Mouse (Mus musculus) midbrain, embryonic 11.5 days (tissue): ENCODE data around the gene Rag1. TPM values are rescaled to one million over a fixed set of nuclear protein-coding genes. Genes with fewer than 3 reads are reported as not detected.

Experiments used
- ATAC-seq: fragments of 200-750 bp; cut with Nextera tagmentation; 2 replicates; pipeline ENCODE4 v1.8.0; 2017; ENCODE audit warnings: moderate TSS enrichment, moderate library complexity; ENCODE audit not compliant: low FRiP score
- DNase-seq: peaks from one replicate; pipeline ENCODE4 v3.0.0; 2015; ENCODE audit warnings: low spot score; ENCODE audit errors: missing footprints
- H3K27ac ChIP-seq: fragments of 300-500 bp; sonication (generic); 2 replicates; pipeline ENCODE4 v1.5.1; 2014; ENCODE audit warnings: low read depth, low read length
- H3K27me3 ChIP-seq: fragments of 300-500 bp; sonication (generic); 2 replicates; pipeline ENCODE4 v1.6.1; 2014; ENCODE audit warnings: mild to moderate bottlenecking, low read length, moderate library complexity, mixed read lengths; ENCODE audit not compliant: control insufficient read depth, insufficient read depth
- H3K36me3 ChIP-seq: fragments of 300-500 bp; sonication (generic); 2 replicates; pipeline ENCODE4 v1.6.1; 2014; ENCODE audit warnings: mild to moderate bottlenecking, low read length, moderate library complexity, mixed read lengths; ENCODE audit not compliant: control insufficient read depth, insufficient read depth
- H3K4me1 ChIP-seq: fragments of 300-500 bp; sonication (generic); 2 replicates; pipeline ENCODE4 v1.6.1; 2014; ENCODE audit warnings: low read length; ENCODE audit not compliant: control insufficient read depth, insufficient read depth
- H3K4me2 ChIP-seq: fragments of 300-500 bp; sonication (generic); 2 replicates; pipeline ENCODE4 v1.6.1; 2014; ENCODE audit warnings: mild to moderate bottlenecking, moderate library complexity
- H3K4me3 ChIP-seq: fragments of 300-500 bp; sonication (generic); 2 replicates; pipeline ENCODE4 v1.5.1; 2014; ENCODE audit warnings: low read depth, low read length
- H3K9ac ChIP-seq: fragments of 300-500 bp; sonication (generic); 2 replicates; pipeline ENCODE4 v1.6.1; 2014; ENCODE audit warnings: low read length
- H3K9me3 ChIP-seq: fragments of 300-500 bp; sonication (generic); 2 replicates; pipeline ENCODE4 v1.6.1; 2016; ENCODE audit warnings: low read length; ENCODE audit not compliant: control insufficient read depth
- WGBS: fragments of 180-500 bp; shearing (Covaris S2); extraction: QIAGEN DNeasy Blood & Tissue Kit; methylation state at CpG from one replicate; pipeline ENCODE4 v1.1.7; 2014; 5-methylcytosine and 5-hydroxymethylcytosine counted together
- polyA plus RNA-seq: library from polyadenylated mRNA; unstranded; fragments of >200 nt; fragmentation: Nextera tagmentation; extraction: Ambion mirVana; gene quantifications from 2 replicates; pipeline ENCODE4 v1.2.1, GENCODE M21; 2014

Gene Rag1
- polyA plus RNA-seq, 1 experiment from 2014 or later = 0.12 TPM

- H3K36me3 ChIP-seq = no peaks in the 10 kb centered on the region
- ATAC-seq (no peak), DNase-seq (no peak)
- no peaks in the 10 kb centered on the region for H3K4me1 ChIP-seq
- H3K4me3 ChIP-seq = no peak overlapping the region
- WGBS = 57% methylated on average over 1 of the region's 1 CpGs
- H3K9me3 ChIP-seq = no peaks in the 10 kb centered on the region
- no peak overlapping the region for H3K27ac ChIP-seq
- H3K9ac ChIP-seq = no peak overlapping the region
- H3K27me3 ChIP-seq = no peaks in the 10 kb centered on the region
- no peak overlapping the region for H3K4me2 ChIP-seq
These were observed 1.1 kb upstream of the Rag1 start for GRCm38 (mm10) chr2:101650446-101650845.

GRCm38 (mm10) chr2:101648361-101648760 is 940 bp downstream of the Rag1 start:
- Histone ChIP-seq H3K4me3 (no peak overlapping the region), H3K9ac (no peak overlapping the region), H3K36me3 (no peaks in the 10 kb centered on the region), H3K4me1 (no peaks in the 10 kb centered on the region), H3K27ac (no peak overlapping the region), H3K4me2 (no peak overlapping the region), H3K9me3 (no peaks in the 10 kb centered on the region), H3K27me3 (no peaks in the 10 kb centered on the region)
- ATAC-seq = no peak
- peak; percentile 81 for DNase-seq
- 40% methylated on average over 2 of the region's 2 CpGs for WGBS

- Histone ChIP-seq H3K4me3 (no peak overlapping the region), H3K36me3 (no peaks in the 10 kb centered on the region), H3K27ac (no peak overlapping the region), H3K4me2 (no peak overlapping the region), H3K4me1 (no peaks in the 10 kb centered on the region), H3K27me3 (no peaks in the 10 kb centered on the region), H3K9ac (no peak overlapping the region), H3K9me3 (no peaks in the 10 kb centered on the region)
- no peak for DNase-seq
- 92% methylated on average over 1 of the region's 1 CpGs for WGBS
- ATAC-seq = no peak
These were observed 3.5 kb downstream of the Rag1 start for GRCm38 (mm10) chr2:101645841-101646240.

GRCm38 (mm10) chr2:101639840-101640350 is 9.4 kb downstream of the Rag1 start:
- H3K4me3 ChIP-seq = no peak overlapping the region
- ATAC-seq (no peak), DNase-seq (no peak)
- H3K9me3 ChIP-seq = no peaks in the 10 kb centered on the region
- H3K27ac ChIP-seq = no peak overlapping the region
- H3K9ac ChIP-seq = no peak overlapping the region
- no peaks in the 10 kb centered on the region for H3K4me1 ChIP-seq
- H3K36me3 ChIP-seq = no peaks in the 10 kb centered on the region
- WGBS = 82% methylated on average over 3 of the region's 3 CpGs
- no peaks in the 10 kb centered on the region for H3K27me3 ChIP-seq
- H3K4me2 ChIP-seq = no peak overlapping the region

- H3K9ac ChIP-seq = no peak overlapping the region
- no peaks in the 10 kb centered on the region for H3K9me3 ChIP-seq
- no peaks in the 10 kb centered on the region for H3K36me3 ChIP-seq
- H3K27me3 ChIP-seq = no peaks in the 10 kb centered on the region
- WGBS = 82% methylated on average over 7 of the region's 7 CpGs
- ATAC-seq (no peak), DNase-seq (no peak)
- H3K4me3 ChIP-seq = no peak overlapping the region
- no peaks in the 10 kb centered on the region for H3K4me1 ChIP-seq
- H3K4me2 ChIP-seq = no peak overlapping the region
- H3K27ac ChIP-seq = no peak overlapping the region
These were observed 10.1 kb downstream of the Rag1 start for GRCm38 (mm10) chr2:101638979-101639839.

- DNase-seq (peak; percentile 99), ATAC-seq (peak; percentile 99)
- 1% methylated on average over 31 of the region's 31 CpGs for WGBS
- Histone ChIP-seq H3K4me3 (peak overlapping the region; percentile 60), H3K9ac (peak overlapping the region; percentile 75), H3K27me3 (no peaks in the 10 kb centered on the region), H3K9me3 (no peaks in the 10 kb centered on the region), H3K27ac (peak overlapping the region; percentile 70), H3K36me3 (no peaks in the 10 kb centered on the region), H3K4me1 (0 out of 2 replicates have a peak, but pooled peaks cover 2% of the 10 kb centered on the region), H3K4me2 (peak overlapping the region; percentile 70)
These were observed 20.7 kb downstream of the Rag1 start for GRCm38 (mm10) chr2:101628297-101629236.

- Histone ChIP-seq H3K9ac (no peak overlapping the region), H3K4me1 (0 out of 2 replicates have a peak, but pooled peaks cover 2% of the 10 kb centered on the region), H3K4me3 (no peak overlapping the region), H3K36me3 (no peaks in the 10 kb centered on the region), H3K9me3 (no peaks in the 10 kb centered on the region), H3K4me2 (no peak overlapping the region), H3K27me3 (no peaks in the 10 kb centered on the region), H3K27ac (no peak overlapping the region)
- ATAC-seq (no peak), DNase-seq (peak; percentile 61)
These were observed 22.1 kb downstream of the Rag1 start for GRCm38 (mm10) chr2:101627227-101627626.

GRCm38 (mm10) chr2:101624526-101624925 is 24.8 kb downstream of the Rag1 start, which contains the start of gene Rag2:
Gene Rag2 (plus strand): TSS chr2:101624718.
- H3K27ac ChIP-seq = no peak within 1 kb of the TSS
- ATAC-seq (no peak), DNase-seq (peak; percentile 51)
- no peak within 1 kb of the TSS for H3K9ac ChIP-seq
- 69% methylated on average over 4 of the region's 4 CpGs for WGBS
- no peaks in the 10 kb centered on the region for H3K36me3 ChIP-seq
- no peaks in the 10 kb centered on the region for H3K27me3 ChIP-seq
- H3K4me3 ChIP-seq = no peak within 1 kb of the TSS
- 0 out of 2 replicates have a peak, but pooled peaks cover 2% of the 10 kb centered on the region for H3K4me1 ChIP-seq
- H3K9me3 ChIP-seq = no peaks in the 10 kb centered on the region
- no peak within 1 kb of the TSS for H3K4me2 ChIP-seq
